Mouse (Mus musculus): ENCODE results near the gene Olfr826.

DNA sequence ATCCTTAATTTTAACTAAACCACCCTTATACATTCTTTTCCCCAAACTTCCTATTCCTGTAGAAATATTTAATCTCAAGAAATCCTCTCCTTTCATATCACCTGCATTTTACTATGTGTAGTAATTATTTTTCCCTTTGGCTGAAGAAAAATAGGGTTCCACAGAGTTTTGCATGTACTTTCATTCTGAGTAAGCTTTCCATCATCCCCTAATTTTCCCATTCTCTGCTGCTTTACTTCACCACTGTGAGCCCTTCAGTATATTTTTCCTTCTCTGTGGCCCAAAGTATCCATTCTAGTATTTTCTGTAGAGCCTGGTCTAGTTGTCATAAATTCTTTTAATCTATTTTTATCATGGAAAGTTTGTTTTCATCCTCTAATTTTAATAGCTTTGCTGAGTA lies 49.2 kb downstream of the Olfr826 start:
- TF ChIP-seq POLR2A (IDR thresholded peaks at IDR 0.05; ENCODE audit: borderline replicate concordance, low read depth, low read length): no peak
- no peak for TF ChIP-seq CTCF (IDR thresholded peaks at IDR 0.05; ENCODE audit: low read depth, low read length)
